Mouse (Mus musculus): ENCODE data around the gene Desi2.

DNA sequence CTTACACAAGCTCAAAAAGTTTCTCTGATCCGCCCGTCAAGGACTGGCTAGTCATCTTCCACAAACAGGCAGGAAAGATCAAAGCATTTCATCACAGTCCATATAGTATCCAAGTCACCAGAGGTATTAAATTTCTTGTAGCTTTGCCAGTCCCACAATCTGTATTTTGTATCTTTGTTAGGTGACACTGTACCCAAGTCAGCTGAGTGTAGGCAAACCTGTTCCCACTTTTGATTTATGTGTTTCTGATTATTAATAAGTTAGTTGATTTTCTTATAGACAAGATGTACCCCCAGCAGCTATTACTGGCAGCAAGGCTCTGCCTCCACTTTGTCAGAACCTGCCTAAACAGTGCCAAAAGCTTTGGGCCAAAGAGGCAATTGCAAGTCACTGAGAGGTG is 71.6 kb downstream of the Desi2 start:
- TF ChIP-seq CTCF (IDR thresholded peaks at IDR 0.05; ENCODE audit: low read depth) (no peak), EP300 (IDR thresholded peaks at IDR 0.05; ENCODE audit: low read depth) (no peak)

All from liver, postnatal 0 days (tissue).